Mouse (Mus musculus) neural tube, postnatal 0 days (tissue): ENCODE measurements around the gene Vsir. TPM values are rescaled to one million over a fixed set of nuclear protein-coding genes. Genes with fewer than 3 reads are reported as not detected.

Experiments used
- polyA plus RNA-seq: library from polyadenylated mRNA; unstranded; fragments of >200 nt; fragmentation: Nextera tagmentation; extraction: Ambion mirVana; gene quantifications from 2 replicates; pipeline ENCODE4 v1.2.1, GENCODE M21; 2015

Gene Vsir
- polyA plus RNA-seq: 4.3 and 4.5 TPM in 2 replicates

DNA sequence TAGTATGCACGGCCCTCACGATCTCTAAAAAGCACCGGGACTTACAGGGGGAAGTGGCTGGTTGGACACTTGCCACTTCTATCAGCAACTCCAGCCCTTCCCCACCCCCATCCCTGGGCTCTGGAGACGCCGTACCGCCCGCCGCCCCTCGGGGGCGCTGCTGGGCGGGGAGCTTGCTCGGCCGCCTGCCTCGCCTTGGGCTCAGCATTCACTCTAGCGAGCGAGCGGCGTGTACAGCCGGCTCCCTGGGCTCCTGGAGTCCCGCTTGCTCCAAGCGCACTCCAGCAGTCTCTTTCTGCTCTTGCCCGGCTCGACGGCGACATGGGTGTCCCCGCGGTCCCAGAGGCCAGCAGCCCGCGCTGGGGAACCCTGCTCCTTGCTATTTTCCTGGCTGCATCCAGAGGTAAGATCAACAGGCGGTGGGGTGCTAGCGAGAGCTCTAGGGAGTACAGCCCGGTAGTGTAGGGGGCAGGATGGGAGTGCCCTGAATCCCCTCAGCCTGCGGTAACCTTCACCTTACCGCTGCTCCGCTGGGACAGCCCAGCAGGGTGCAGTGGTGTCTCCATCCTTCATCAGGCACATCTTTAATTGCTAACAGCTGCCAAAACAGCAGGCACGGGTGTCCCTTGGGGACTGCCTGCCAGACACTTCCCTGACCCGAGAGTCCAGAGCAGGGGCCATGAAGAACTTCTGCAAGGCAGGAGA is at the start of gene Vsir:
Vsir (plus strand) TSS at position 151 of the 705 bp plus-strand sequence.

DNA sequence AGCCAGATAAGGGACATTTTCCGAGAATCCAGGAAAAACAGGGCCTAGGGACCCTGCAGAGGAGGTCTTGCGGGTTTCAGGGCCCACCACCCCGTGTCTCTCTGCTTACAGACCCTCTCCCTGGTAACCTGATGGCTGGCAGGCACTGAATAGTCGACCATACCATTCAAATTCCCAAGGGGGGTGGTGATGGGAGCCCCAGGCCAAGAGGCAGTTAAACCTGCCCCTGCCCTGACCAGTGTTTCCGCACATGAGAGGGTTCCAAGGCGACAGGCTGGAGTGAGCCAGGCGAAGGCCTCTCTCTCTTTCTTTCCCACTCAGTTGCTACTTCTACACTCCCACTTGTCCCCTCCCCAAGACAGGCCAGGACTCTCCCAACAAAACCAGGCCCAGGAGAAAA is 52.8 kb downstream of the Vsir start, which contains the start of gene Gm17455:
Gm17455 (plus strand) TSS at position 278 of the 400 bp plus-strand sequence.

Other genes starting within 250 kb of the Vsir start
- gene Spock2, start 240.6 kb upstream of the Vsir start, polyA plus RNA-seq: 100.0 and 128 TPM in 2 replicates
- 1.6 and 1.7 TPM in 2 replicates for gene Chst3, start 127.6 kb upstream of the Vsir start, polyA plus RNA-seq
- gene Psap, start 69.2 kb upstream of the Vsir start, polyA plus RNA-seq: 280 and 288 TPM in 2 replicates
- 11.5 and 13.9 TPM in 2 replicates for gene Gm17455, start 52.9 kb downstream of the Vsir start, polyA plus RNA-seq